Mouse (Mus musculus) embryonic facial prominence, embryonic 14.5 days (tissue): Measurements from ENCODE around the gene Ikzf1. TPM values are rescaled to one million over a fixed set of nuclear protein-coding genes. Genes with fewer than 3 reads are reported as not detected.

Source experiments
- ATAC-seq: fragments of 200-750 bp; cut with Nextera tagmentation; 2 replicates; pipeline ENCODE4 v1.8.0; 2017; ENCODE audit warnings: low read depth, moderate number of reproducible peaks, moderate TSS enrichment
- DNase-seq: peaks from one replicate; pipeline ENCODE4 v3.0.0-alpha.2; 2015; ENCODE audit warnings: low spot score
- H3K27ac ChIP-seq: fragments of 300-500 bp; sonication (generic); replicated peaks from 2 replicates; pipeline ENCODE4 v1.5.1; 2014; ENCODE audit warnings: low read depth, mild to moderate bottlenecking, low read length, moderate library complexity
- H3K27me3 ChIP-seq: fragments of 300-500 bp; sonication (generic); replicated peaks from 2 replicates; pipeline ENCODE4 v1.6.1; 2014; ENCODE audit warnings: low read length; ENCODE audit not compliant: control insufficient read depth, insufficient read depth
- H3K36me3 ChIP-seq: fragments of 300-500 bp; sonication (generic); 2 replicates; pipeline ENCODE4 v1.6.1; 2014; ENCODE audit warnings: low read length, mixed read lengths; ENCODE audit not compliant: control insufficient read depth, insufficient read depth
- H3K4me1 ChIP-seq: fragments of 300-500 bp; sonication (generic); 2 replicates; pipeline ENCODE4 v1.6.1; 2014; ENCODE audit warnings: antibody characterized with exemption, low read length; ENCODE audit not compliant: control insufficient read depth, insufficient read depth
- H3K4me2 ChIP-seq: fragments of 300-500 bp; sonication (generic); 2 replicates; pipeline ENCODE4 v1.6.1; 2014; ENCODE audit warnings: low read depth, mild to moderate bottlenecking, low read length, moderate library complexity, mixed read lengths
- H3K4me3 ChIP-seq: fragments of 300-500 bp; sonication (generic); 2 replicates; pipeline ENCODE4 v1.5.1; 2014; ENCODE audit warnings: low read depth, mild to moderate bottlenecking, low read length
- H3K9ac ChIP-seq: fragments of 300-500 bp; sonication (generic); 2 replicates; pipeline ENCODE4 v1.6.1; 2014; ENCODE audit warnings: low read depth, mild to moderate bottlenecking, low read length, moderate library complexity, mixed read lengths
- H3K9me3 ChIP-seq: fragments of 300-500 bp; sonication (generic); 2 replicates; pipeline ENCODE4 v1.6.1; 2016; ENCODE audit warnings: low read length; ENCODE audit not compliant: control insufficient read depth
- WGBS: fragments of 180-500 bp; shearing (Covaris S2); extraction: QIAGEN DNeasy Blood & Tissue Kit; methylation state at CpG from one replicate; pipeline ENCODE4 v1.1.7; 2014; 5-methylcytosine and 5-hydroxymethylcytosine counted together
- polyA plus RNA-seq: library from polyadenylated mRNA; unstranded; fragments of >200 nt; fragmentation: Nextera tagmentation; extraction: Ambion mirVana; gene quantifications from 2 replicates; pipeline ENCODE4 v1.2.1, GENCODE M21; 2014

The Ikzf1 gene
- polyA plus RNA-seq, 1 experiment from 2014 or later, result 4.7 TPM

GRCm38 (mm10) chr11:11781728-11782127, 96.9 kb downstream of the Ikzf1 start:
- ATAC-seq, result no peak
- H3K9me3 ChIP-seq, result no peaks in the 10 kb centered on the region
- H3K27me3 ChIP-seq, result no peaks in the 10 kb centered on the region
- no peaks in the 10 kb centered on the region for H3K36me3 ChIP-seq
- no peak overlapping the region for H3K27ac ChIP-seq
- WGBS, result 81% methylated on average over 8 of the region's 8 CpGs
- no peak overlapping the region for H3K4me2 ChIP-seq
- H3K4me1 ChIP-seq, result no peaks in the 10 kb centered on the region
- H3K4me3 ChIP-seq, result no peak overlapping the region
- no peak overlapping the region for H3K9ac ChIP-seq
- no peak for DNase-seq

- Histone ChIP-seq H3K9ac (no peak overlapping the region), H3K36me3 (no peaks in the 10 kb centered on the region), H3K27ac (no peak overlapping the region), H3K27me3 (no peaks in the 10 kb centered on the region), H3K4me3 (no peak overlapping the region), H3K9me3 (no peaks in the 10 kb centered on the region), H3K4me2 (no peak overlapping the region), H3K4me1 (no peaks in the 10 kb centered on the region)
- DNase-seq (no peak), ATAC-seq (no peak)
- WGBS, result 63% methylated on average over 6 of the region's 6 CpGs
These were observed 100.7 kb downstream of the Ikzf1 start for GRCm38 (mm10) chr11:11785457-11785856.

GRCm38 (mm10) chr11:11788521-11788974, 103.7 kb downstream of the Ikzf1 start:
- Histone ChIP-seq H3K36me3 (no peaks in the 10 kb centered on the region), H3K4me2 (peak overlapping the region; percentile 38; the same call in 1 of the 2 replicates), H3K27ac (no peak overlapping the region), H3K4me1 (no peaks in the 10 kb centered on the region), H3K9ac (no peak overlapping the region), H3K4me3 (0 out of 2 replicates have a peak overlapping the region, but pooled peaks have one; percentile 15), H3K27me3 (no peaks in the 10 kb centered on the region), H3K9me3 (no peaks in the 10 kb centered on the region)
- peak; percentile 89 for DNase-seq
- WGBS, result under 1% methylated on average over 8 of the region's 8 CpGs
- ATAC-seq, result peak; percentile 95

- H3K9me3 ChIP-seq, result no peaks in the 10 kb centered on the region
- WGBS, result 91% methylated on average over 1 of the region's 1 CpGs
These were observed 109.8 kb downstream of the Ikzf1 start for GRCm38 (mm10) chr11:11794626-11795025.

GRCm38 (mm10) chr11:11798690-11799089, 113.9 kb downstream of the Ikzf1 start:
- Histone ChIP-seq H3K27me3 (no peaks in the 10 kb centered on the region), H3K27ac (no peak overlapping the region), H3K4me2 (no peak overlapping the region), H3K36me3 (peaks cover 55% of the 10 kb centered on the region), H3K4me3 (no peak overlapping the region), H3K4me1 (no peaks in the 10 kb centered on the region), H3K9me3 (no peaks in the 10 kb centered on the region), H3K9ac (no peak overlapping the region)
- ATAC-seq, result no peak
- WGBS, result 87% methylated on average over 1 of the region's 1 CpGs
- no peak for DNase-seq

More at GRCm38 (mm10) chr11:11794626-11795025, 109.8 kb downstream of the Ikzf1 start:
- Histone ChIP-seq H3K4me2 (no peak overlapping the region), H3K4me1 (no peaks in the 10 kb centered on the region), H3K36me3 (peaks cover 21% of the 10 kb centered on the region), H3K9ac (no peak overlapping the region), H3K27ac (no peak overlapping the region), H3K27me3 (no peaks in the 10 kb centered on the region), H3K4me3 (no peak overlapping the region)
- ATAC-seq (no peak), DNase-seq (no peak)

GRCm38 (mm10) chr11:11800304-11800703, 115.5 kb downstream of the Ikzf1 start:
- Histone ChIP-seq H3K27ac (no peak overlapping the region), H3K36me3 (peaks cover 70% of the 10 kb centered on the region), H3K9me3 (no peaks in the 10 kb centered on the region), H3K27me3 (no peaks in the 10 kb centered on the region), H3K4me2 (no peak overlapping the region), H3K9ac (no peak overlapping the region), H3K4me1 (no peaks in the 10 kb centered on the region), H3K4me3 (no peak overlapping the region)
- 92% methylated on average over 3 of the region's 3 CpGs for WGBS
- DNase-seq, result no peak
- no peak for ATAC-seq

- H3K4me3 ChIP-seq, result no peak overlapping the region
- WGBS, result 93% methylated on average over 9 of the region's 9 CpGs
- no peaks in the 10 kb centered on the region for H3K4me1 ChIP-seq
- no peaks in the 10 kb centered on the region for H3K9me3 ChIP-seq
- H3K9ac ChIP-seq, result no peak overlapping the region
- DNase-seq (no peak), ATAC-seq (no peak)
- peaks cover 77% of the 10 kb centered on the region for H3K36me3 ChIP-seq
- no peak overlapping the region for H3K4me2 ChIP-seq
- no peaks in the 10 kb centered on the region for H3K27me3 ChIP-seq
- H3K27ac ChIP-seq, result no peak overlapping the region
These were observed 116.3 kb downstream of the Ikzf1 start for GRCm38 (mm10) chr11:11801067-11801466.

GRCm38 (mm10) chr11:11804421-11804820, 119.6 kb downstream of the Ikzf1 start:
- WGBS, result 89% methylated on average over 5 of the region's 5 CpGs
- no peak for ATAC-seq
- peaks cover 2% of the 10 kb centered on the region for H3K4me1 ChIP-seq
- no peak overlapping the region for H3K4me2 ChIP-seq
- H3K27ac ChIP-seq, result no peak overlapping the region
- H3K27me3 ChIP-seq, result no peaks in the 10 kb centered on the region
- H3K4me3 ChIP-seq, result no peak overlapping the region
- H3K9ac ChIP-seq, result no peak overlapping the region
- no peaks in the 10 kb centered on the region for H3K9me3 ChIP-seq
- no peak for DNase-seq
- peaks cover 56% of the 10 kb centered on the region for H3K36me3 ChIP-seq

GRCm38 (mm10) chr11:11805951-11806350, 121.1 kb downstream of the Ikzf1 start:
- Histone ChIP-seq H3K27me3 (no peaks in the 10 kb centered on the region), H3K4me3 (no peak overlapping the region), H3K36me3 (peaks cover 47% of the 10 kb centered on the region), H3K9me3 (no peaks in the 10 kb centered on the region), H3K4me1 (peaks cover 9% of the 10 kb centered on the region), H3K4me2 (no peak overlapping the region), H3K9ac (no peak overlapping the region), H3K27ac (no peak overlapping the region)
- ATAC-seq (no peak), DNase-seq (no peak)
- 86% methylated on average over 4 of the region's 4 CpGs for WGBS
